Mouse (Mus musculus) liver, adult (tissue): Measurements from ENCODE around the gene A630076J17Rik.

Experiments used
- GATA4 ChIP-seq: IDR thresholded peaks from 2 replicates; pipeline ENCODE4 v1.6.1; 2014; ENCODE audit warnings: mild to moderate bottlenecking, low read length; ENCODE audit not compliant: insufficient replicate concordance

Gene A630076J17Rik

GRCm38 (mm10) chr3:107230527-107230926 is at the start of gene A630076J17Rik:
A630076J17Rik (plus strand) TSS chr3:107230614.
- TF ChIP-seq GATA4 = no peak

- no peak for TF ChIP-seq GATA4
These were observed 49.6 kb upstream of the A630076J17Rik start for GRCm38 (mm10) chr3:107180860-107181259.

DNA sequence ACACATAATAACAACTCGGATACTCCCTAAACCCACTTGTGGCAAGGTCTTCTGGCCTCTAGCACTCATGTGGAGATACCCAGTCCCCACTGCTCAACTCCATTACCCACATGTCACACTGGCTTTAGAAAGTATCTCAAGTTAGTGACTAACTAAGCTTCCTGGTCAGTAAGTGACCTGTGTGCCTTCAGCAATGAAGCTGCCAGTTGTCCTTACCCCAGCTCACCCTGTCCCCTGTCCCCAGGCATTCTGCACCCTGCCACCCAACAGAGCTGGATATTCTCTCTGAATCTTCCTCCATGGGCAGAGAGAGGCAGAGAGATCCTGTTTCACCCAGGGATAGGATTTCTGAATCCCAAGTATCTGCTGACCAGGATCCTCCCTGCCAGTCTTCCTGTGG is 47.7 kb upstream of the A630076J17Rik start, which contains the start of gene Kcna10:
Gene Kcna10, plus strand, starts transcription at position 301 of the 400 bp plus-strand sequence.
- TF ChIP-seq GATA4 = no peak

DNA sequence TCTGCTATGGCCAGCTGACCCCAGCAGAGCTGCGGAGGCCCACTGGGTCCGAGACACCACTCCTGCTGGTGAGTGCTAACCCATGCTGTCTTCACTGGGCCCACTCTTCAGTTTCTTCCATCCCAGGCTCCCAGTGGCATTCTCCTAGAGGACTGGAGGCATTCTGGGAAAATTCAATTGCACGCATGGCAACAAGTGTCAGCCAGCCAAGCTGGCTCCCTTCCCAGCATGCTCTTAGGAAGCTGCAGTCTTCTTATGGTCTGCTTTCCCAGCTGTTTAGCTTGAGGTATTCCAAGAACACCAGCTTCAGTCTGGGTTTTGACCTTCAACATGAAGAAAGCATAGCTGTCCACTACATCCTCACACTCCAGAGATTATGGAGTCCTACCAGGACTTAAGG is 47.2 kb upstream of the A630076J17Rik start:
- TF ChIP-seq GATA4 = no peak

DNA sequence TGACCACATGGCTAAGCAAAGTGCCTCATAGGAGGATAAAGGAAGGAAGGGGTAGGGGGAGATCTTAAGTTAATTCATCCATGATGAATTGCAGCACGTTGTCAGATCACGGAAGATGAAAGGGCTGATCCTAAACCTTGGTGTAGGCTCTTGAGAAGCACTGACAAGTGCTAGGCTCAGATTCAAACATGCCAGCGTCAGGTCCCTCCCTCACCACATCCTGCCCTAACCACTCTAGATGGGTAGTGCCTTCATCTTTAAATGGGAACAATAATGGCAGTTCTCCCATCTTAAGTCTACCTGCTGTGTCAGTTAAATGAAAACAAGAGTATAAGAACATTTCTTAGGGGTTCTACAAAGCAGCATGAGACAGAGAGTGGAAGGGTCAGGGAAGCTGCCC is 44.8 kb upstream of the A630076J17Rik start:
- no peak for TF ChIP-seq GATA4

- no peak for TF ChIP-seq GATA4
These were observed 43.4 kb upstream of the A630076J17Rik start for GRCm38 (mm10) chr3:107187022-107187421.

DNA sequence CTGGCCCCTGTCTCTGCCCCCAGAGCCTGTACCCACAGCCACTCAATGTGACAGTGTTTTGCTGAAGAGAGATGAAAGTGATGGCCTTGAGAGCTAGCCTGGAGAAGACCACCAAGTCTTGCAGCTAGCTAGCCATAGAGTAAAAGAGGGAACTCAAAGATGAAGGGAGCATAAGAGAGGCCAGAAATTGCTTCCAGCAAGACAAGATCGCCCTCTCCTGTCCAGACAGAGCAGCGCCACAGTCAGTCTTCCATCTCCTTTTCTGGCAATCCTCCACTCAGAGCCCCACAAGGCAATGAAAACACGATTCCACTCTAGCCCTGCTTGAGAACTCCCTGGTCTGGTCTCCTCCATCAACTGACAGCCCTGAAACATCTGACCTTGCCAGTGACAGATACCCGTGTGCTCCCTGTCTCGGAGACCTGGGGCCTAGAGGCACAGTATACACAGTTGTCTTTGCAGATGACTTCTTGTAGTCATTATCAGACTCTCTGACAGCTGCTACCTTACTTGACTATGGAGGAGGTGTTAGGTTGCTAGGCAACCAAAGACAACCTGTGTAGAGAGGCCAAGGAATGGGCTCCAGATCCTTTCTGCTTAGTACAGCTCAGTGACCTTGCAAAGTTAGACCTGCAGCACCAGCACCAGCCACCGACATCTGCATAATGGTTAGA is 42.1 kb upstream of the A630076J17Rik start:
- TF ChIP-seq GATA4 = no peak

- TF ChIP-seq GATA4 = no peak
These were observed 28.9 kb upstream of the A630076J17Rik start for GRCm38 (mm10) chr3:107201310-107202180.

- TF ChIP-seq GATA4 = no peak
These were observed 26.0 kb upstream of the A630076J17Rik start for GRCm38 (mm10) chr3:107204413-107204812.

GRCm38 (mm10) chr3:107205170-107205569 is 25.2 kb upstream of the A630076J17Rik start:
- no peak for TF ChIP-seq GATA4

DNA sequence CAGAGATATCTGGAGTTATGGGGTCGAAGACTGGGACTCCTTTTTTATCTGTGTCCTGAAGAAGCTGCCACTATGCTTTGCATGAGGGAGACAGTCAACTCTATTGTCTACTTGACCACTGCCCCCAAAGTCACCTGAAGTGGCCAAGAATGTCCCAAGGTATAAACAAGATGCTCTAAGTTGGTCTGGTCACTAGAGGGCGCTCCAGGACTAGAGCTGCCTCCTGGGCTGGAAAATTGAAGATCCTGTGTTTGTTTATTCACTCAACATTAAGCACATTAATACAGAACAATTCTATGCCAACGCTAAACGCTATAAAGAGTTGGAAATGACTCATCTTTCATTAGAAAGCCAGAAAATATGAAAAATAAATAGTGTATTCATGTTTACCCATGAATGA is 24.4 kb upstream of the A630076J17Rik start:
- TF ChIP-seq GATA4 = no peak

DNA sequence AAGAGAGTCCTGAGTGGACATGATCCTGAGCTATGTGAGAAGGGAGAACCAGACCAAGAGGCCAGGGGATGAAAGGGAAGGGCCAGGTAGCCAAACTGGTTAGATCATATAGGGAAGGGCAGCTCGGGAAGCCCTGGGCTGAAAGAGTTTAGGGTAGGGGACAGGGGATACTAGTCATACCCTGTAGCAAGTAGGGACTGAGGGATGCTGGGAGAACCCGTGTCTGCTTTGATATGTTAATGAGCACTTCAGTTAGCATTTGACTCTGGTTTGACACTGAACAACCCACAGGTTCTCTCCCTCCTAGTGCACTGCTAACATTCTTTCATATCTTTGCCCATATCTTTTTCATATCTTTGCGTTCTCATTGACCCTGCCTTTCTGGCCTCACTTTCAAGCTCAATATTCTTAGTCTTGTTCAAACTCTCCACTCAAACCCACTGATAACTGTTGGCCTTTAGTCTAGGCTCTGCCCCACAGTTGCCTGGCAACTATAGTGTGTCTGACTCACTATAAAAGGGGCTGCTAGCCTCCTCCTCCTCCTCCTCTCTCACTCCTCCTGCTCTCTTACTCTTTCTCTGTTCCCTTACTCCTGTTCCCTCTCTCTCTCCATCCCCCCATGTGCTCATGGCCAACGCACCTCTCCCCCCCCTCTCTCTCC is 23.8 kb upstream of the A630076J17Rik start:
- TF ChIP-seq GATA4 = no peak

- no peak for TF ChIP-seq GATA4
These were observed 22.7 kb upstream of the A630076J17Rik start for GRCm38 (mm10) chr3:107207625-107208253.

- TF ChIP-seq GATA4 = no peak
These were observed 15.8 kb upstream of the A630076J17Rik start for GRCm38 (mm10) chr3:107214606-107215005.
